Mouse (Mus musculus) brain, embryonic 18.5 days (tissue): ENCODE measurements at regions not wholly inside any gene's neighbourhood (a gene's known extent, or its start where the extent isn't known, plus 50 kb on each side); places are given as distances from the start of the nearest gene placed in this dataset.

Source experiments
- DNase-seq: peaks from one replicate; pipeline ENCODE4 v3.0.0-alpha.2; 2012; ENCODE audit warnings: low read depth, low spot score

DNA sequence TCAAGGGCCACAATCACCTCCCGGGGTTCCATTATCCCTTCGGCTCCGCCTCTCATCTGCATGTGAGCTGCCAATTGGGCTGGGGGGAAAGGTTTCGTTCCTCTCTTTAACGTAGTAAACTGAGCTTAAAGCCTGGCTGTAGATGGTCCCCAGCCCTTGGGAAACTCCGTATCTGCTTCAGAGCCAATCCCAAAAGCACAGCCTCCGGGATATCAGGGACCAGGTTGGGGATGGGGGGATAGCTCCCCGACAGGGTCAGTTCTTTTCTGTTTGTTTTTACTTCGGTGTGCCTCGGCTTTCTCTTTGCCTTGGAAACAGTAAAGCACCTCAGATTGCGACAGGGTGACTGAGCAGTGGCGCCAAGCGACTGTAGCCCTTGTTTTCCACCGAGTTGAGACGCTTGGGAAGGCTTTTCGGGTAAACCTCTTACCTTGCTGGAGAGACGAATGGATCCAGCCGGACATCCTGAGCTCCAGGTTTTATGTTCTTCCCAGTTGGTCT lies 64.5 kb downstream of the Tfap2c start:
- DNase-seq, result no peak

DNA sequence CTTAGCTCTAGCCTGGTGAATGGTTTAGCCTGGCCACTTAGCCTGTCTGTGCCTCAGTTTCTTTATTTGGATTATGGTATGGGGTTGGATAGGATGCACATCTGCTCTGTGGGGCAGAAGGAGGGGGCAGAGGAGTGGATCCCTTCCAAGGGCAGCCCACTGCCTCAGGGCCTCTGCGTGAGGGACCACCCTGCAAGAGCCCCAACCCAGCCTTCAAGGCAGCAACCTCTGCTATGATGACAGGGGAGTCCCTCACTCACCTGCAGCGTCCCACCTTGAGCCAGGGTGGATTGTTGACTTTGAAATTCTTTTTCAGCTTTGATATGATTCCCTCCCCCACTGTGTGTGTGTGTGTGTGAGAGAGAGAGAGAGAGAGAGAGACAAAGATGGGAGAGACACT lies 65.8 kb downstream of the Tfap2c start:
- DNase-seq, result no peak

DNA sequence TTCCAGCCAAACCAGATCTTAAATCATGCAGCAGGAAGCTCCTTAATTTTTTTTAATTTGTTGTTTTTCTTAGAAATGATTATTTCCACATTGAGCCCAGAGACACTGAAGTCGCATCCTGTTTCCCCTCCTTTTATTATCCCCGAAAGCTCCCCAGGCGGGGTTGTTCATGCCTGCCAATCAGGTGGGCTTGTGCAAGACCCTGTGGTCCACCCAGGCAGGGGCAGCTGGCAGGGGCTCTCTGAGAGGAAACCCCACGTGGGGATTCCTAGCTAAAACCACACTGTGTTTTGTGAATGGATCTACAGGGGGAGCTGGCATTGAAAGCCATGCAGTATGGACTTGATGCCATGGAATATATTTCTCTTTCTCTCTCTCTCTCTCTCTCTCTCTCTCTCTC lies 66.2 kb downstream of the Tfap2c start:
- DNase-seq, result no peak

DNA sequence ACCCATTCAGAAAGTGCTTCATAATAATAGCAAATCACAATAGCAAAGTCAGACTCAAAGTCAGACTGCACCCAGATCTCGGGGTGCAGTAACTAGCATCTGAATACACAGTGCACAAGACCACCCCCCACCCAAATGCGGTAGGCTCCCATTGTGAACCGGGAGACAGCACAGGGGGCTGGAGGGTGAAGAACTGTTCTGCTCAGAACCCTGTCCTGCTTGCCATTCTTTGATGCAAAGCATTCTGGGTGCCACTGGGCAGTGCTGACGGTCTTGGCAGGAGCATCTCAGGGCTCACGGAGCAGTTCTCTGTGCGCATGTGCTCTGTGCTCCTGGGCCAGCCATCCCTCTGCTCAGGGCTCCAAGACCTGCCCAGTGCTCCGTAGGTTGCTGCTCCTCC lies 69.8 kb downstream of the Tfap2c start:
- DNase-seq, result no peak

DNA sequence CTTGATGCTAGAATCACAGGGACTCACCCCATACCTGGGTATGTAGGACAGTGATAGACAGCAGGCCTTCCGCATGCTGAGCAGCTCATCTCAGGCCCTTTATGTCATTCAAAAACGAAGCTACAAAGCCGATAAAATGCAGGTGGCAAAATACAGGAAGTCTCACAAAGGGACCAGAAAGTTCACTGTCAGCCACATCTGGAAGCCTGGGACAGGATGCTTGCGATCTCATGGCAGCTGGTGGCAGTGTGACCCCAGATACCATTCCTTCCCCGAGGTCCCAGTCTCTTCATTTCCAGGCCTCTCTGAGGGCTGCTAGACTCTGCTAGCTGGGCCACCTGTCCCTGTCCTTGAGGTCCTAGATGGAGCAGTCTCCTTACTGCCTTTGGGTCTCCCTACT lies 70.6 kb downstream of the Tfap2c start:
- DNase-seq, result no peak

DNA sequence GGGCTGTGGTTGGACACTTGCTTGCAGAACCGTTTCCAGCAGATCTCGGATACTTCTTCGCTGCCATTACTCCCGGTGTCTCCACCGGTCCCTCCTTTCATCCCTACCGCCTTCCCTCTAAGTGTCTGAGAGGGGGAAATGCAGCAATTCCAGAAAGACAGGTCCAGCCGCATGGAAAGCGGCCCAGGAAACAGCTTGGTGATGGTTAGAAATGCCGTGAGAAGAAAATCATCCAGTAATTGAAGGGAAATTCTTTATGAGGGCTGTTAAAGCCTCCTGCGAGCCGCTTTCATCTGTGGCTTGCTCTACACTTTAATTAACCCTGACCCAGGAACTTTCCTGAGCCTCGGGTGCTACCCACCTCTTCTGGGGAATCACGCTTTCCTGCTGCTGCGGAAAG lies 74.3 kb downstream of the Tfap2c start:
- no peak for DNase-seq

DNA sequence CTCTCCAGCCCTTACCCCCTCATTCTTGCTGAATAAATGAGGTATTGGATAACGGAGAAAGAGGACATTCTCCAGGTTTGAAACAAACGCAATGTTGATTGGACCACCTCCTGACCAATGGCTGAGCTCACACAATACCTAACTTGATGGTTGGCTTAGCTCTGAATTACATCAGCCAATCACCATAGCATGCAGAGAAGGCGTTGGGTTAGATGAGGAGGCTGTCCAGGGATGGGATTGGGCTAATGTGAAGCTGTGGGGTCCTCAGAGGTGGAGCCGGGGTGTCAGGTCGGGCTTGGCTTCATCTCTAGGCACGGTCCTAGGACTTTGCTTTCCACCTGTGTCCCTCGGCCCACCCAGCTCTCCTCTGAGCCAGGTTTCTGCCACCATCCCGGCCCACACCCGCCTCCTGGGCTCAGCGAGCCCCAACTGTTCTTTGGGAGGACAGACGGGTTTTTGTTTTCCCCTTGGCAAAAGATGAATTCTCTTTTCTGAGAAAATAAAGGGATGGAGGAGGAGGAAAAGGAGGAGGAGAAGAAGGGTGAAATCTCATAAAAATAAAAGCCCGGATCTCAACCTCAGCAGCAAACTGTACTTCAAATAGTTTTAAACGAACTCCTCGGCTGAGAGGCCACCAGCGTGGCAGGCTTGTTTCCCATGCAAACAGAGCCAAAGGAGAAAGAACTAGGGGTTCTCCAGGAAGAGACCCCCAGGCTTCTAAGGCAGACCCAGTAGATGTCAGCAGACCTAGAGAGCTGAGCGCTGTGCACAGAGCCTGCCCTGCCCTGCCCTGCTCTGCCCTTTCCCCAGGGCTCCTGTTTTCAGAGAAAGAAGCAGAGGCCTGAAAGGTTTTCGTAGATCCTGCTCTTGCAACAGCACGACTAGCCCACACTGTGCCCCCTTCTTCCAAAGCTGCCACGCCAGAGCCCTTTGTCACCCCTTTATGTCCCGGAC lies 78.2 kb downstream of the Tfap2c start:
- DNase-seq, result no peak

DNA sequence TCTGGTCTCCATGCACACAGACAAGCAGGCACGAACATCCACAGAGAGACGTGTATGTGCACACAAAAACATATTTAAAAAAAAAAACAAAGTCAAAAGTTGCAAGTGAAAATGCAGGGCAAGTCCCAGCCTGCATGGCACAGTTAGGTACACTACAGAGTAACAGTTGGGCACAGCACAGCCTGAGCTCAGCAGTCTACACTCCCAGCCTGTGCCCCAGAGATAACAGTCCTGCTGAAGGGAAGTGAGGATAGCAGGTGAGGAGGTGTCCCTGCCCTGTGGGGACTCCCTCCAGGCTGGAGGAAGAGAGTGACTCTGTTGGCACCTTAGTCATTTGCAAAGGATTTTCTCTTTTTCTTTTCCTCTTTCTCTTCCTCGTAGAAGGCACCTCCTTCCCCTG lies 80.9 kb downstream of the Tfap2c start:
- DNase-seq, result no peak

DNA sequence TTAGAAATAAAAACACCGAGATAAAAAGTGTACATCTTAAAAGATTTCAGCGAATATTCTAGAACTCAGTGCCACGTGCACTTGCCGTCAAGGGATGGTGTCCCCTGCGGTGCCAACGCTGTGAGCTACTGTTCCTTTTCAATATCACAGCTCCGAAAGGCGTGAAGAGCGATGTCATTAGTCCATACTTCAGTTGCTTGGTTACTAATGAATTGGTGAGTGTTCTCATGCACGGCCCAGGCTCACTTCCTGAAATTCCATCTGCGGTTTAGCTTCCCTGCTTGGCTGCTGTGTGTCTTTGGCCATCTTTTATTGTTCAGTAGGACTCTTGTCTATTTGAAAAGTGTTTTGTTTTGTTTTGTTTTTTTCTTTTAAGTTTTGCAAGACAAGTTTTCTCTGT lies 93.2 kb downstream of the Tfap2c start:
- DNase-seq, result no peak

DNA sequence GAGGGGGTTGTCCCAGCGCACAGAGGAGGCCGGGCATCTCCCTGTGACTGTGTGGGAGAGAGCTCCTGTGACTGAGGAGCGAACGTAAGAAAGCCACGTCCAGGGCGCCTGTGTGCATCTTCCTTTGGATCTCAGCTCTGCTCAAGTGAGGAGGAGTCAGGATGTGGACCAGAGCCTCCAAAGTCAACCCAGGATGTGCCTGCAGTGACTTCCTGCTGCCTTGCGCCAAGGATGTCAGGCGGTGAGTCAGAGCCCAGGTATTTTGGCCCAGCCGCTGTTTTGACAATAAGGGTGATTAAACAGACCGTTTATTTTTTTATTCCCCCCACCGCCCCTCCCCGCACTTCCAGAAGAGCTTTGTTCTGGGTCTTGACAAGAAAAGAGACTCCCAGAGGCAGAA lies 94.5 kb downstream of the Tfap2c start:
- DNase-seq, result no peak

DNA sequence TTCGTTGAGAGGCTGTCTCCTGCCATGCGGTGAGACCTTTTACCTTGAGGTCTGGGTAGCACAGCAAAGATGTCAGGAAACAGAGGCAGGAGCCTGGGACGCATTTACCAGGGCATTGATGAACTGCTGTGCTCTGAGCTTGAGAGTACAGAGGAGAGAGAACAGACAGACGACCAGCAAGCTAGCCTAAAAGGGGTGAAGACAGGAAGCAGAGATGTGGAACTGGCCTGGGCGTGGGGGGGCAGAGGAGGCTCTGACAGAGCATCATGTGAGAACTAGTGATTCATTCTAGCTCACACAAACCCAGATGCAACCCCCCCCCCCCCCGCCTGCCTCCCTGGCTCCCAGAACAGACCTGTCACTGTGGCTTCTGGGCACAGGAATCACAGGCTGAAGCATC lies 95.1 kb downstream of the Tfap2c start:
- DNase-seq, result no peak

DNA sequence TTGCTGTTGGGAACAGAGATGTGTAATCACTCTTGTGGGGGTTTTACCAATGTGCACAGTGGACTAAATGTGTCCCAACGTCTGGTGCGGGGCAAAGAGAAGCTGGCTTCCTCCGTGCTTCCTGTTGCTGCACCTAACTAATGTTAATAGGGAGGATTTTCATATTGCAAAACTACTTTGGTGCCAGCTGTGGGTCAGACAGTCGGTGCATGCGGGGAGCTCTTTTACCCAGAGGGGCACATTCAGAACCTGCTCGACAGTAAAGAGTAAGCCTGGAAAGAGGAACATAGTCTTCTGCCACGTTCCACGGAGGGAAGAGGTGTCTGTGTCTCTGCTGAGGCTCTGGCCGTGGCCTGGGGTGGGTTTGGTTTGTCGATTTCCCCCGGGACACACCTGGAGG lies 98.7 kb downstream of the Tfap2c start:
- DNase-seq, result no peak

DNA sequence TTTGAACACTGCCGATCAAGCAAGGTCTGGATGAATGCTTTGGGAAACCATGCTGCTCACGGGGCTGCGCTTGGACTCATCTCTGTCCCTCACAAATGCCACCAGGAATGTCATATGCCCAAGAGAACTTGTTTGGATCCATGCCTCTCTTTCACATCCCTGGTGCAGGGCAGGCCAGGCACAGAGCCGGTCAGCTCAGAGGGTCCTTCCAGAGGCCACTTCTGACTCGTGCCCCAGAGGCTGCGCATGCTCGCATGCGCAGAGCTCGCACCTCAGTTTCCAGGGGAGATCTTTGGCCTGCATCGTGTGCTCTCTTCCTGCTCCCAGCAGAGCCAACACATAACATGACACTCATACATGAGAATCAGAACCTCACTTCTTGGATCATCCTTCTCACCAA lies 111.1 kb downstream of the Tfap2c start:
- DNase-seq, result no peak

DNA sequence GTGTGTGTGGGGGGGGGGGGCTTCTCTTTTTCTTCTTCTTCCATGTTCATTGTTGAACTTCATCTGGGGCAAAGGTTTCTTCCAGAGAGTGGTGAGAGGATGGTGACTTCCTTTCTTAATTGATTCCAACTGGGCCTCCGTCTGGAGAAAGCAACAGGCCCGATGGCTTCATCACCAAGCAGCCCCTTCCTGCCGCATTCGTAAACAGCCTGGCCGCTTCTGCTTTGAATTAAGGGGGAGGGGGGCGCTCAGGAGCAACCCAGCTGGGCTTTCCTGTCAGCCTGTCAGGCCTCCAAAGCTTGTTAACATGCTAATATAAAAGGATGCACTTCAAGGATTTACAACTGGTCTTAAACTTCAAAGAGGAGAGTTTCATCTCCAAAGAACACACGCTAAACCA lies 111.5 kb downstream of the Tfap2c start:
- DNase-seq, result no peak

DNA sequence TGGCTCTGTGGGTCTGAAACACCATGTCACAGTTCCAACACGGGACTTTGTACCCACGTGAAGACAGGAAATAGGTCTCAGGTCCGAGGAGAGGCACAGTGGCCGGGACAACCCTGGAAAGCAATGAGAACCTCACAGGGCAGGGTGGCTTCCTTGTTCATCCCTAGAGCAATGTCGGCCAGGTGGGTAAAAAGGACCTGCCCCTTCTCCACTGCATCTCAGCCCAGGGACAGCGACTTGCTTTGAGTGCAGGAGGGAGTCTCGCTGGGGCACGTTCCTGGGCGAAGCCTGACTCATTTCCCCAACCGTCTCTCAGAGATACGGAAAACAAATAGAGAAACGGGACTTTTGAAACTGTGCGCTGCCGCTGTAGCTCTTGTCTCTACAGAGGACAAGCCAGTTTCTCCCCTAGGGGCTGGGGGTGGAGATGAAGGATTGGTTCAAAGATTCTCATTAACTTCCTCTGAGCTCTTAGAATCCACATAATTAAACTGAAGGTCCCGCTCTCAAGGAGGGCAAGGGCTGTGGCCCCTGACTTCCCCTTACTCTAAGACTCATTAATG lies 112.1 kb downstream of the Tfap2c start:
- no peak for DNase-seq

DNA sequence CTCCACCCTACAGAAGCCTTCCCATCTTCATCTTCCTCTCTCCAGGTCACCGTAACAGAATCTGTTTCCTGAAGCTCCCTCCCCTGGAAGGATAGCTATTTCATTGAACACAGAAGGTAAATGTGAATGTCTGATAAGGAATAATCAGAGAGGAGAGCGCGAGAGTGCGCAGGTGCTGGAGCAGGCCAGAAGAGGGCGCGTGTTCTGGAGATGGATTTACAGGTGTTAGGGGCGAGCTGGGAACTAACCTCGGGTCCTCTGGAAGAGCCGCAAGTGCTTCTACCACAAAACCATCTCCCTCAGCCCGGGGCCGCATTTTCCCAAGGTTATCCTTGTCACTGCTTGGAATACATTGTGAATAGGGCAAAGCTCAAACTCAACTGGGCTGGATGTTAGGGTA lies 112.8 kb downstream of the Tfap2c start:
- DNase-seq, result no peak

DNA sequence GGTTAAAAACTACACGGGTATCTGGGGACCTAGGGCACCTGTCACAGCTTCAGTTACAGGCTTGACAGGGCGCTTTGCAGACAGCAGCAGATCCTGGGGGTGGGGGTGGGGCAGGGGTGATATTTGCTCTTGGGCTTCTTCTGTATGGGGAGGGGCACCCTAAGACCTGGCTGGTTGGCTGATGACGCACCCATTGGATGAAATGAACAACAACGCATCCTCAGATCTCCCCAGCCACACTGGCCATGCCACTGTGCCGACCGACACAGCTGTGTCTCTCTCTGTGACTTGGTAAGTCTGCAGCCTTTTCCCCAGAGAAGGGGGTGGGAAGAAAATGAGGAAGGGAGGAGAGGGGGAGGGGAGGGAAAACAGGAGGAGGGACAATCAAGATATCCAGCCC lies 114.3 kb downstream of the Tfap2c start:
- no peak for DNase-seq

DNA sequence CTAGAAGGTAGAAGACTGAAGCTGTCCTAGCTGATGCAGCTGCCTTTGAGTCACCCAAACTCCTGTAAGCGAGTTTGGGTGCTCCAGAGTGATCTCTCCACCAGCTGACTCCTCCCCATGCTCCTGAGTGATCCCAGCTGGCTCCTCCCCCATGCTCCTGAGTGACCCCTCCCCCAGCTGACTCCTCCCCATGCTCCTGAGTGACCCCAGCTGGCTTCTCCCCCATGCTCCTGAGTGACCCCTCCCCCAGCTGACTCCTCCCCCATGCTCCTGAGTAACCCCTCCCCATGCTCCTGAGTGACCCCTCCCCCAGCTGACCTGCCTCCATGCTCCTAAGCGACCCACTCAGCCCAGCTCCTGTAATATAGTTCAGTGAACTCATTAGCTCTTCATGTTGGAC lies 123.7 kb downstream of the Tfap2c start:
- DNase-seq, result no peak

DNA sequence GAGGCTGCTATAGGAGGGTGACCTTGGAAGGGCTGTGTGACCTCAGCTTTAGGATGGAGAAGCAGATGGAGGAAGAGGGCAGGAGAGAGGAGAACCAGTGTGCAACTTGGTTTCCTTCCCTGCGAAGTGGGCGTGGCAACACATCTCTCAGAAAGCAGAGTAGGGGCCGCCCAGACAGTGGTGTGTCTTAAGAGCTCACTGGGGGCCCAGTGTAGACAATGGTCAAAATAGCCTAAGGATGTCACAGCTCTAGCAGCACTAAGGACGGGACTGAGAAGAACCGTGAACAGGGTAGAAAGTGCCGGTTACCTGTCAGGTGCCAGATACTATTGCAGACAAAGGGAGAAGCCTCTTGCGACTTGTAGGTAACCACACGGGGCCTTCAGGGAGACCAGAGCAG lies 125.2 kb downstream of the Tfap2c start:
- DNase-seq, result no peak

DNA sequence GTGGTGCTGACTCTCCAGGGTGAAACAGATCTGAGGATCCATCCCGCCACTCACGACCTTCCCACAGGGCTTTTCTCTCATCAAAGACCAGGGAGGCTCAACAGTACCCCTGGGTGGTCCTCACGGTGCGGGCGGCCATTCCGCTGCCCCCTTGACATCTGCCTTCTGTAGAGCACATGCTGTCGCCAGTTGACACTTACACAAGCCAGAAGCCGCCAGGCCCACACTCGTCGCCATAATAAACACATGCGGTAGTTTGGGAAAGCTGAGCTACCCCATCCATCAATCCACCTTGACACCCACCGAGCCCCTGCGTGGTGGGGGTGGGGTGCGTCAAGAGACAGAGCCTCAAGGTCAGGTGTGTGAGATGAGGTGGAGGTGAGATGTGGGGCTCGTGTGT lies 125.7 kb downstream of the Tfap2c start:
- DNase-seq, result no peak

DNA sequence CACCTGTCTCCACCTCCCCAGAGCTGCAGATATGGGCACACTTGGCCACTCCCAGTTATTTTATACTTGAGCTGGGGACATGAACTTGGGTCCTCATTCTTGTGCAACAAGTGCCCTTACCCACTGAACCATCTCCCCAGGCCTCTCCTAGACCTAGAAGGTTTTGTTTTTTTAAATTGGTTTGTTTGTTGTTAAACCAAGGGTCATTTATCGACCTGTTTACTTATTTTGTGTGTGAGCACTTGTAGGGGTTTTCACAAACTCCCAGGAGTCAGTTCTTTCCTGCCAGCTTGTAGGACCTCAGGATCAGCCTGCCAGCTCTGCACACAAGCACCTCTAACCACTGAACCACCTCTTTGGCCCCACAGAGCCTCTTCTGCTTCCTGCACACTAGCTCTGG lies 140.8 kb downstream of the Tfap2c start:
- no peak for DNase-seq

DNA sequence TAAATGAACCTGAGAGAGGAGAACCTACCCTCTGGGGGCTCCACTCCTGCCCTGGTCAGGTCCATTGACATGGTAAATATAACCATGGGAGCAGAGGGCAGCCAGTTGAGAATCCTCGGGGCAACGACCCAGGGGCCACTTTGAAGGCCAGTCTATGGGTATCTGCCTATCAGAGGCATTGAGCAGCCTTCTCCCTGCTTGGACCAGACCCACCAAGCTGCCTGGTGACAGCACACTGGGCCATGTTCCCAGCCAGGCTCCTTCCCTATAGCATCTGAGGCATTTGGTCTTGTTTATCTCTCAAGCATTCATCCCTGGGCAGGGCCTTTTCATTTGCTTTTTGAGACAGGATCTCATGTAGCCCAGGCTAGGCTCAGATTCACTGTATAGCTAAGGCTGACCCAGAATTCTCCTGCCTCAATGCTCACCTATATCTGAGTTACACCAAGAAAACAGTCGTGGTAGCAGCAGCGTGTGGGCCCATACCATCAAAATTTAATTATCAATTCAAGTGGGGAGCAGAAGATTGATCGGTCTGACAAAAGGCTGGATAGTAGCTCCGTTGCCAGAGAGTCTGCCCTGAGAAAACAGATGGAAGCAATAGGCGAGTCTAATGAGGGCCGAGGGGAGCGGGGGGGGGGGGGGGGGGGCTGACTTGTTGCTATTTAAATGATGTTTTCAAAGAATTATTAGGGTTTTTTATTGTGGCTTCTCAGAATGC lies 141.7 kb downstream of the Tfap2c start:
- DNase-seq, result no peak

DNA sequence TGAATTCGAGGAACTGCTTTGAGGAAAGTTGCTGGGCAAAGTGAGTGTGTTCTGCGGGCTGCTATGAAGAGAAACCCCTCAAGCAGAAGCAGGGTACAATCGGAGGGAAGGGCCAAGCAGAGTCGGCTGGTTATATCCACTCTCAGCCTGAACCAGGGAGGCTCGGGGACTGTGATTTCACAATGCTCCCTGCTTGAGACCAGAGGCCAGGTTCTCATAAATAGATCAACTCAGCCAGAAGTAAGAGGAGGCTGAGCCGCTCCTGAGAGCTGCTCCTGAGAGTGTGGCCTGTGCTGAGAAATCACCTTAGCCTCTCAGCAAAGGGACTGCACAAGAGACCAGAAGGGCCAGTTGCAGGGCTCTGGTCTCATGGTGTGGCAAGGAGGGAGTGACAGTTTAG lies 149.6 kb downstream of the Tfap2c start:
- DNase-seq, result no peak
